Mouse (Mus musculus) adrenal gland, adult 8-10 months (tissue): Measurements from ENCODE around the gene Slc9b1. TPM values are rescaled to one million over a fixed set of nuclear protein-coding genes. Genes with fewer than 3 reads are reported as not detected.

ENCODE experiments used
- DNase-seq: peaks from one replicate; pipeline ENCODE4 v3.0.0; 2022
- total RNA-seq, 4 experiments: library from RNA; stranded (reverse); gene quantifications; 2 replicates each; pipeline ENCODE4 v1.2.4; 2022

Slc9b1 gene
- total RNA-seq, 4 experiments from 2014 or later, result 0.17 to 1.00 (median 0.92) TPM; not detected in 1

GRCm38 (mm10) chr3:135393186-135393585 lies 45.4 kb downstream of the Slc9b1 start:
- DNase-seq, result peak; percentile 13

DNA sequence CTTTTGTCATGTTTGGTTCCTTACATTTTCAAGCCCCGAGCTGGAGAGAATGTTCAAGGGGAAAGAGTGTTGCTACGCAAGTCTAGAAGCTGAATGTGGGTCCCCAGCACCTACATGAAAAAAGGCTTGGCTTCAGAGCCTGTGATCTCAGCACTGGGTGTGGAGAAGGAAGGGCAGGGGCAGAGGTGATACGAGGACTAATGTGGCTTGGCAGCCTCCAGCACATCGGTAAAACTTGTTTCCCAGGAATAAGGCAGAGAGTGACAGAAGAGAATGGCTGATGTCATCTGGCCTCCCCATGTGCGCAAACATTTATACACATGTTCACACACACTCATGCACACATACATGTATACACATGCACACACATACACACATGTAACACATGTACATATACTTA lies 47.3 kb downstream of the Slc9b1 start:
- no peak for DNase-seq

DNA sequence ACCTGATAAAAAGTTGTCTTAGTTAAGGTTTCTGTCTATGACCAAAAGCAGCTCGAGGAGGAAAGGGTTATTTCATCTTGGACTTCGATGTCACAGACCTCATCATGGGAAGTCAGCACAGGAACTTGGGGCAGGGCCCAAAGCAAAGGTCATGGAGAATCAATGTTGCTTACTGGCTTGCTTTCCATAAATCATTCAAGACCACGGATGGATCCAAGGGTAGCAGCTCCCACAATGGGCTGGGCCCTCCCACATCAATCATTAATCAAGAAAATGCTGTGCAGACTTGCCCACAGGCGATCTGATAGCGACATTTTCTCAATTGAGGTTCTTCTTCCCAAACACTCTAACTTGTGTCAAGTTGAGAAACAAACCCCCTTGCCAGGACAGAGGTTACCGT lies 48.3 kb downstream of the Slc9b1 start:
- DNase-seq, result peak; percentile 9

- no peak for DNase-seq
Measured at GRCm38 (mm10) chr3:135397112-135397511, 49.3 kb downstream of the Slc9b1 start.

DNA sequence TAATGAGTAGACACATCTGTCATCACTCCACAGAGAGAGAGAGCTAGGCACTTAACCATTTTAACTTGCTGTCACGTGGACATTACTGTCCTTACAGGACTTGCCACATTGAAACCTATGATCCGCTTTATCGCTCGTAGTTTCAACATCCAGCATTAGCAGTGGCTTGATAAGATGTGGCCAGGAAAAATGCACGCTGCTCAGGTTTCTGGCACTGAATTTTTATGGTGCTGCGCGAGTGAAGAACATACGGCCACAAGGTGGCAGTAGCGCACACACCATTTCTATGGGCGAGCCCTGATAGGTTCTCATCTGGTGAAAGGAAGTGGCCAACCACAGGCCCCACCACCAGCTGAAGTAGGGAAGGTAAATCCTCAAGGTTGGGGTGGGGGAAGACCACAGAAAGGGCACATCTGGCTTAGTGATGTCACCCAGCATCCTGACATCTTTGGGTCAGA lies 54.4 kb downstream of the Slc9b1 start:
- DNase-seq, result peak; percentile 71

GRCm38 (mm10) chr3:135403211-135403610 lies 55.4 kb downstream of the Slc9b1 start:
- no peak for DNase-seq

DNA sequence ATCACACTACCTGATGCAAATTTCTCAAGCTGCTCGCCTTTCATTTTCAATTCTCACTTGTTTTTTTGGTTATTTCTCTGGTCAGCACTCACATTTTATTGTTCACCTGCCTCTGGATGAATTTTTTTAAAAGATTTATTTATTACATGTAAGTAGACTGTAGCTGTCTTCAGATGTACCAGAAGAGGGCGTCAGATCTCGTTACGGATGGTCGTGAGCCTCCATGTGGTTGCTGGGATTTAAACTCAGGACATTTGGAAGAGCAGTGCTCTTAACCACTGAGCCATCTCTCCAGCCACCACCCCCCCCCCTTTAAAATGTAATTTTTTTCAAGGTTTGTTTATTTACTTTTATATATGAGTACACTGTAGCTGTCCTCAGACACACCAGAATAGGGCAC lies 56.0 kb downstream of the Slc9b1 start:
- no peak for DNase-seq

GRCm38 (mm10) chr3:135404599-135404998 lies 56.8 kb downstream of the Slc9b1 start:
- no peak for DNase-seq

DNA sequence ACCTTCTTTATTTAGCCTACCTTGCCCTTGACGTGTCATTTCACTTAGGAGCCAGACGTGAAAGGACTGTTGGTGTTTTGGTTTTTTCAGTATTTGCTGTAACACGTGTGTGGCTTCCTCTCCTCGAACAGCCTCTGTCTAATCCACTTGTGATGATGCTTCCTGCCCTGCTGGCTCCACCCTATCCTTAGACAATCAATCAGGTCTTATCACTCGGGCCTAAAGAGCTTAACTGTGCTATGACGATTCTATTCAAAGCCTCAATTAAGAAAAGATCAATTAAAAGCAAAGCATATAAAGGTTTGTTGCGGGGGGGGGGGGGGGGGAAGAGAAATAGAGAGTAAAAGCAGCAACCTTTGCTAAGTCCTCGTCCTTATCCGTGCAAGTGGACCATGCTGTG lies 59.5 kb downstream of the Slc9b1 start:
- DNase-seq, result no peak

DNA sequence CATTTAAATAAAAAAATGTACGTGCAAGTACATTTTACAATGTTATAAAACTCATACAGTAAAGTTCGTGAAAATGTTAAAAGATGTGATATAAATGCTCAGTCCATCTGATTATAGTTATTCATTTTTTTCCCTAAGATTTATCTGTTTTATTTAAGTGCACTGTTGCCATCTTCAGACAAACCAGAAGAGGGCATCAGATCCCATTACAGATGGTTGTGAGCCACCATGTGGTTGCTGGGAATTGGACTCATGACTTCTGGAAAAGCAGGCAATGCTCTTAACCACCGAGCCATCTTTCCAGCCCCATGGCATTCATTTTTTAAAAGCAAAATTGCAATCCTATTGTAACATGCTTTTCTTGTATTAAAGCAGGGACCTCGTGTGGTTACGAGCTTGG lies 61.4 kb downstream of the Slc9b1 start:
- no peak for DNase-seq

- no peak for DNase-seq
Measured at GRCm38 (mm10) chr3:135411056-135411455, 63.2 kb downstream of the Slc9b1 start.

DNA sequence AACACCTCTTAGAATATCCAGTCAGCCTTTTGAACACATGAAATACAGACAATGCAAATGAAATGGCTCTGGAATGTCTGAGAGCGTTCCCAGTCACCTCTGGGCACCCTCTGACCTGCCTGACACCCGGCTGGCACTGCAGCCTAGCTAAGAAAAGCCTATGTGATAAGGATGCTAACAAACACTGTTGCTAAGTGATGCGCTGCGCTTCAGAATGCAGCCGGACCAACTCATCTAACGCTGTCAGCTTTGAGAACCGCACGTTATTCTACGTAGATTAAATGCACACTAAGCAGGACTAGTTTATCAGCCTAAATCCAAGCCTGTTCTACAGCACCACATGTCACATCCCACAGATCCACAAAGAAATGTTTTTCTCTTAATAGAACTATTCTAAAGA lies 64.0 kb downstream of the Slc9b1 start:
- DNase-seq, result no peak

GRCm38 (mm10) chr3:135417245-135417644 lies 69.4 kb downstream of the Slc9b1 start:
- no peak for DNase-seq

GRCm38 (mm10) chr3:135417799-135418198 lies 70.0 kb downstream of the Slc9b1 start:
- DNase-seq, result no peak

- DNase-seq, result no peak
Measured at GRCm38 (mm10) chr3:135420542-135421309, 72.9 kb downstream of the Slc9b1 start.

- DNase-seq, result no peak
Measured at GRCm38 (mm10) chr3:135421310-135421594, 73.4 kb downstream of the Slc9b1 start.

GRCm38 (mm10) chr3:135422232-135422855 lies 74.5 kb downstream of the Slc9b1 start:
- DNase-seq, result no peak

DNA sequence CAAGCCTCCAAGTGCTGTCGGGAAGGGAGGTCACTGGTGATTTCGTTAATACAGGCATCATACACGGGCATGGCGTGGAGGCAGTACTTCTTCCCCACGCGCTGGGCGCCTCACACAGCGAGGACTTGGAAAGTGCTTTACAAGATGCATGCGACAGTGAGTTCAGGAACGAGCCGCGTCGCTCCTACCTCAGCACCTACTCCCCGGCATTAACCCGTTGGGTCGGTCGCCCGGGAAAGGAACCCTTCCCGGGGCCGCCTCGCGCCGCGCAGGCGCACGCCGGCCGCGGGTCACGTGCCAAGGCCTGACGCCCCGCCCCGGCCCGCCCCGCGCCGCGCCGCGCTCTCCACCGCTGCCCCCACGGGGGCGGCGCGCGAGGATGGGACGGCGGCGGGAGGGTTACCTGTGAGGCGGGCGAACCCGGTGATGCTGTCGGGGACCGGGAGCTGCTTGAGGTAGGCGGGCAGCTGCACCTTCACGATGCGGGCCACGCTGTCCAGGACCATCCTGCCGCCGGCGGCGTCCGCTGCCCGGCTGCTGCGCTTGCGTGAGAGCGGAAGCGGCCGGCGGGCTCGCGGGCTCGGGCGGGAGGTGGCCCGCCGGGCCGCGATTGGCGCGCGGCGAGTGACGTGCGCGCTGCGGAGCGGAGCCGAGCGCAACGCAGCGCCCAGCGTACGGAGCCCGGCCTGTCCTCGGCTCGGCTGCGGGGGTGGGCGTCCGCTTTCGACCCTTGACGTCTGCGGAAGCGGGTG lies 75.2 kb downstream of the Slc9b1 start:
- peak; percentile 70 for DNase-seq

- DNase-seq, result peak; percentile 10
Measured at GRCm38 (mm10) chr3:135423608-135424212, 75.9 kb downstream of the Slc9b1 start, which contains the start of gene Cisd2. TSS of gene Cisd2 (minus strand) at chr3:135423925.

DNA sequence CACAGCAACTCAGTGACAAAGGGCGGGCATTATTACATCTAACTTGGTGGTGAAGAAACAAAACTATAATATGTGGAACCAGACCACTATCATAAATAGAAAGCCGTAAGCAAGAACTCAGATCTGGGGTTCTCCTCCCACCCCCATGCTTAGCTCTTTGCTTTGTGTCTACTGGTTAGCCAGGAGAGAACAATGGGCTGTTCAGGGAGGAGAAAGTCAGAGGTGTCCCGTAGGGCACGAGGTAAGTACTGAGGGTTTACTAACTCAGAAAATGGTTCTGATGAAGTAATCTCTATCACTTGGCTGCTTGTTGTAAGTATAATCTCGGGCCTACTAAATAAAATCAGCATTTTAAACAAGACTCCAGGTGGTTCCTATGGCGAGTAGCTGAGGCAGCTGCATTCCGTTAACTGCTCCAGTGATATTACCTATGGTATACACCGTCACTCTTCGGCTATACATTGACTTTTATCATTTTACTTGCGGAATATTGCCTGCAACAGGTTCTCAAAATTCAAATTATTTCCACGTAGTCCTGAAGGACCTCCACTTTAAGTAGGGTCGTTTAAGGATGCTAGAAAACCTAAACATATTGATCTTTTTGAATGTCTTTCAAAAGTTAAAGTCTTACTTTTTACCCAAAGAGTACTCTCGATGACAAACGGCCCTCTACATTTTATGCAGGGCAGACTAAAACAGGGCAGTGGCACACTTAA lies 89.2 kb downstream of the Slc9b1 start:
- no peak for DNase-seq

GRCm38 (mm10) chr3:135437758-135438495 lies 90.1 kb downstream of the Slc9b1 start, which contains the start of gene Ube2d3:
TSS of gene Ube2d3 (plus strand) at chr3:135438149.
- DNase-seq, result peak; percentile 99

GRCm38 (mm10) chr3:135438531-135438912 lies 90.7 kb downstream of the Slc9b1 start:
- peak; percentile 89 for DNase-seq
